Mouse (Mus musculus) gastrocnemius, adult 18-20 months (tissue): Measurements from ENCODE around the gene Sltm. TPM values are rescaled to one million over a fixed set of nuclear protein-coding genes. Genes with fewer than 3 reads are reported as not detected.
"Not testable (repeated sequence)": the region's sequence is repeated elsewhere in the genome, so short reads cannot be mapped to it uniquely, and the experiment has no call there.

ENCODE experiments used
- DNase-seq: peaks from one replicate; pipeline ENCODE4 v3.0.0; 2021; ENCODE audit warnings: low spot score
- total RNA-seq, 2 experiments: library from RNA; stranded (reverse); gene quantifications; 2 replicates each; pipeline ENCODE4 v1.2.3; 2021

Sltm gene
- total RNA-seq, 2 experiments from 2014 or later, result 16.8 to 19.0 TPM

DNA sequence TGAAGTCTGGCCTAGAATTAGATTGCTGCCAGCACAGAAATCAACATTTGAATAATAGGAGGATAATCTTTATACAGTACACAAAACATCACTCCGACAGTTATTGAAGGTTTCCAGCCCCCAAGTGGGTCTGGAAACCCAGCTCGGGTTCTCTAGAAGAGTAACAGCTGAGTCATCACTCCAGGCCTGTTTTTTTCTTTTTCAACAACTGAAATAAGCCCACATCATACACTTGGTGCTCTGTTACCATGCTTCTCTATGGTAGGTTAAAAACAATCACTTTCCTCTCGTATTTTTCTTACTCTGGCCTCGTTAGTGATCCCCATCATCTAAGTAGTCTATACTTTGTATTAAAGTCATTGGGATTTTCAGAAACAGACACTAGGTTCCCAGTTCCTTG is 5.8 kb downstream of the Sltm start:
- DNase-seq, result no peak

DNA sequence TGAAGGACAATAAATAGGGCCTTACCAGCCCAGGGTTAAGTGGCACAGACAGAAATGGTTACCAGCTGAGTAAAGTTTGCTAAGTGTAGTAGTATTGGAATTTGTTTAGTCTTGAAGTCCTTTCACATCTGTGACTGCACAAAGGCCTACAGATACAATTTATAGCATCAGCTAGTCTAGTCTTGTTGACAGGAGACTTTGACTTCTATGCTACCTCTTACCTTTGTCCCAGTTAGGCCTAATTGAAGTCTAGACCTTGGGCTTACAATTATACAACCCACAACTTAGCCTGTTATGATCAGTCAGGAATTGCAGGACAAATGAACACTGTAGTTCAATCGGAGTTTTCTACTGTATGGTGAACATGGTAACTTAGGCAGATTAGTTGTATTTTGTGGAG is 9.0 kb downstream of the Sltm start:
- no peak for DNase-seq

DNA sequence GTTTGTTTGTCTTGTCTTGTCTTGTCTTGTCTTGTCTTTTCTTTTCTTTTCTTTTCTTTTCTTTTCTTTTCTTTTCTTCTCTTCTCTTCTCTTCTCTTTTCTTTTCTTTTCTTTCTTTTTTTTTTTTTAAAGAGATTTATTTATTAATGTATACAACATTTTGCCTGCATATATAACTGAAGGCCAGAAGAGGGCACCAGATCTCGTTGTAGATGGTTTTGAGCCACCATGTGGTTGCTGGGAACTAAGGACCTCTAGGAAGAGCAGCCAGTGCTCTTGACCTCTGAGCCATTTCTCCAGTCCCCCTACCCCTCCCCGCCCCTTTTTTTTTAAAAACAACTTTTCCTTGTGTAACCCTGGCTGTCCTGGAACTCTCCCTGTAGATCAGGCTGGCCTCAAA is 9.7 kb downstream of the Sltm start:
- DNase-seq, result not testable (repeated sequence)

DNA sequence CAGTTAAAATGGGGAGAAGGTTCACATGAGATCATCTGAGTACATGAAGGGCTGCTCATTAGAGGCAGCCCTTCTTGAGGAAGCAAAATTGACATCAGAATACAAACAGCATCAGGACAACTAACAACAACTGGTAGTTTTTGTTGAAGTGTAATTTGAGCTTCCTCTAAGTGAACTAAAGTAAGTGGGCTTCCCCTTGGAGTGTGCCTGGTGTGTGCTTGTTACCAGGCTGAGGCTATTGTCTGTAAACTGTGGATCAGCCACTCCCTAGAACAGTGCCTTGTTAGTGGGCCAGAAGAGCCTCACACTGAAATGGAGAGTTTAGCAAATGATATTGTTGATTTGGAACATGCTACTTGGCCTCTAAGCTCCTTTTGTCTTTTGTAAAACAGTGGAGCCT is 12.9 kb downstream of the Sltm start:
- no peak for DNase-seq

DNA sequence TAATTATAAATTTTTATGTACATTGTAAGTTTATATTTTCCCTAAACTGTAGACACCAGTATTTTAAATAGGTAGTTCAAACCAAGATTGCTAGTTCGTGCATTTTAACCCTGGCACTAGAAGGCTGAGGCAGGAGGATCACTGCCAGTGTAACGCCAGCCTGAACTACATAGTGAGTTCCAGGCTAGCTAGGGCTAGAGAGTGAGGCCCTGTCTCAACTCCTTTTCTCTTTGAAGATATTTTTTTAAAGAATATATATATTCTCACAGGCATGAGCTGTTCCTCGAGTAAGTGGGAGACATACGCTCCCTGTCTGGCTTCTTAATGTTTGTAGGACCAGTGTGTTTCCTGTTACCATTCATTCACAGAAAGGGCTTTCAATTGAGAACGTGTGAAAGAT is 14.2 kb downstream of the Sltm start:
- no peak for DNase-seq

DNA sequence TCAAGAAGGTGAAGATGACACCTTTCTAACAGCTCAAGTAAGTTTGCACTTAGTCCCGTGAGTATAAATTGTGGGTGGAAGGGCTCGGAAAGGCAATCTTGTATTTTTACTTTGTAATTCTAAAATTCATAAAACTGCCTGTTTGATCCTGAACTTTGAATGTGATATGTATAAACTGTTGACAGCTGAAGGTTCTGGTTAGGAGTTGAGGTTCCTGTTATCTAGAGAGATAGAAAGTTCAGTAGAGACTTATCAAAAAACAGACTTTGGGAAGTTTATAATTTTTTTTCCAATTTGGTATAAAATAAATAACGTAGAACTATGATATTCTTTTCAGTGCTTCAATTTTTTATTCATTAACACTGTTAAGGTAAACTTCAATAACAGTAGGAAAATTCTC is 20.3 kb downstream of the Sltm start:
- no peak for DNase-seq

- no peak for DNase-seq
These were observed 25.1 kb downstream of the Sltm start for GRCm38 (mm10) chr9:70567651-70568050.

- DNase-seq, result no peak
These were observed 27.8 kb downstream of the Sltm start for GRCm38 (mm10) chr9:70570351-70570750.

DNA sequence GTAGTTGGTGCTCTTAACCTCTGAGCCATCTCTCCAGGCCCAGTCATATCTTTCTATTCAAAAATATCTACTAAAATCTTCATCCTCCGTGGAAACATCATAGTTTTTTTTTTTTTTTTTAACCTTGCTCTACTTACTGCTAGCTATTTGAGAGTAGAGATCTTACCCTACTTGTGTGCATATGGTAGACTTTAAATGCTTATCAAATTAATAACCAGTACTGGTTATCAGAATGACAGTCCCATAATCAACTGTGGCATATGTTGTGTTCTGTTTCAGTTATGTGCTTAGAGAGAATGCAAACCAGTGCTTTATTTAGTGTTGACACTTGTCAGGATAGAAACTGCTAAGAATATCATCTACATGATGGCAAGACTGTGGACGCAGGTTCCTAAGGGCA is 35.6 kb downstream of the Sltm start:
- DNase-seq, result no peak

DNA sequence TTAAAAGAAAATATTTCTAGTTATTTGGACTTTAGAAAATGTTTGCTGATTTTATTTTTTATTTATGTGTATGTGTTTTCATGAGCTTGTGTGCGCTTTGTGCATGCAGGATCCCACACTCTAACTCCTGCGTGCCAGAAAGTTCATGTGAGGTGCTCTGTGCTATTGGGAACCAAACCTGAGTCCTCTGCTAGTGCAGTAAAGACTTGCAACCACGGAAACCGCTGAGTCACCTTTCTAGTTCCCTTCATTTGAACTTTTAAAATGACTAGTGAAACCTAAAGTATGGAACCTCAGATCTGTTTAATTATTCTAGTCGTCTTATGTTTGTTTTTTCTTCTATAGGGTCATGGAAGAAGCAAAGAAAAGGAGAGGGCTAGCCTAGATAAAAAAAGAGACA is 38.4 kb downstream of the Sltm start:
- no peak for DNase-seq

DNA sequence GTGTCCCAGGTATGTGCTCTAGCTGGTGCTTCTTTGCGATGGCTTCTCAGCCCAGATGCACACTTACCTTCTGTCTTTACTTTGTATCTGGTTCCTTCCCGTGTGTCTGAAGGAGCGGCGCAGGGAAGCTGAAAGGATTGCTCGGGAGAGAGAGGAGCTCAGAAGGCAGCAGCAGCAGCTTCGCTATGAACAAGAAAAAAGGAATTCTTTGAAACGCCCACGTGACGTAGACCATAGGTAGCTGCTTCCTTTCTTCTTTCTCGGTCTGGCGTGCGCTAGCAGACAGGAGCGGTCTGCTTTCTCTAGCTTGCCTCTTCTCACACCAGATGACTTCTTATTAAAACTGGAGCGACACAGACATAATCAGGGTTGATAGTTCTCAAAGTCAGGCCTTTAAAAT is 42.1 kb downstream of the Sltm start:
- DNase-seq, result no peak

DNA sequence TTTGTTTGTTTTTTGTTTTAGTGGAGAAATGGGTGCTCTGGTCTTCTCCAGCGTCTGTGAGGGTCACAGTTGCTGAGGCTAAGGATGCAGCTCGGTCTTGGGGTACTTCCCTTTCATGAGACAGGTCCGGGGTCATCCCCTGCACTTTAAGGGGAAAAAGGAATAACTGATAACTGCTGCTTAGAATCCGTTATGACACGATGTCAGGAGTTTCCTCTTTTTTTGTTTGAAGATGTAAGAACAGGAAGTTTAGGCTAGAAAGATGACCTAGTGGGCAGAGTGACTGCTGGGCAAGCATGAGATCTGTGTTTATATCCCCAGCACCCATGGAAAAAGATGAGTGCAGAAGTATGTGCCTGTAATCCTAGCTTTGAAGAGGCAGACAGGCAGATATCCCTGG is 42.6 kb downstream of the Sltm start:
- no peak for DNase-seq

GRCm38 (mm10) chr9:70587171-70587570 is 44.6 kb downstream of the Sltm start:
- no peak for DNase-seq

GRCm38 (mm10) chr9:70590775-70591174 is 48.2 kb downstream of the Sltm start:
- DNase-seq, result no peak

DNA sequence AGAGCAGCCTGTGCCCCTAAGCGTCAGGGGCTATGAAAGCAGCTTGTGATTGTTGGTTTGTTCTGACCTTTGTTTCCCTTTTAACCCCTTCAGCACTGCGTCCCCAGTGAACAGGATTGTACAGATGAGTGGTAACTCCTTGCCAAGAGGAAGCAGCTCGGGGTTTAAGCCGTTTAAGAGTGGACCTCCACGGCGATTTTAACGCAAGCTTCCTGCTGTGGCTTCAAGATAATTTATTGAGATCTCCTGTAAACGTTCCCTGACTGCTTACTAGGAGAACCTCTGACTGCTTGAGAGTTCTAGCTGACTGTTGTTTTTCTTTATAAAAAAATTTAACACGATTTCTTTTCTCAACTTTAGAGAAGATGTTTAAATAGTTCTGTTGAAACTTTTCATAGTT is 48.9 kb downstream of the Sltm start:
- DNase-seq, result no peak

- no peak for DNase-seq
These were observed 55.7 kb downstream of the Sltm start for GRCm38 (mm10) chr9:70598271-70598670.

DNA sequence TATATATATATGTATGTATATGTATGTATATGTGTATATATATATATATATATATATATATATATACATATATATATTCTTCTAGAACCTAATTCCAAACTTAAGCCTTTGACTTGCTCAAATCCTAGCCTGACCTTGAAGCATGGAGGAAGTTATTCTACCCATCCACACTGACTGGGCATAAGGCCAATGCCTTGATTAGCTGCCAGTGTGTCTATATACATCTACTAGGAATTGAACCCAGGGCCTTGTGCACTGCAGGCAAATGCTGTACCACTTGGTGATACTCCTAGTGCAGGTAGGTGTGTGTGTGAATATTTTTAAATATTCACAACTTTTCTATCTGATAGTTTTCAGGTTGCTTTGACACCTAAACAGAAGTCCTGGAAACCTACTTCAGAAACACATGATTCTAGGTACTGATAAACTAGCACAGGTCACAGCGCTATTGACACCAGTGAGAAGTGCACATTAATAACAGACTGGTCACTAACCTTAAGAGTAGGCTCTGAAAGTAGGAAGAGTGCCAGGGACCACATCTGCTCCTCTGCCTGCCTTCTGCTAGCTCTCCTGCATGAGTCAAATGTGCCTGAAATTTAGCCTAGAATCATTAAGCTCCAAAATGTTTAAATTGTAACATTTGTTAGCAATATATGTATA is 59.8 kb downstream of the Sltm start:
- no peak for DNase-seq

DNA sequence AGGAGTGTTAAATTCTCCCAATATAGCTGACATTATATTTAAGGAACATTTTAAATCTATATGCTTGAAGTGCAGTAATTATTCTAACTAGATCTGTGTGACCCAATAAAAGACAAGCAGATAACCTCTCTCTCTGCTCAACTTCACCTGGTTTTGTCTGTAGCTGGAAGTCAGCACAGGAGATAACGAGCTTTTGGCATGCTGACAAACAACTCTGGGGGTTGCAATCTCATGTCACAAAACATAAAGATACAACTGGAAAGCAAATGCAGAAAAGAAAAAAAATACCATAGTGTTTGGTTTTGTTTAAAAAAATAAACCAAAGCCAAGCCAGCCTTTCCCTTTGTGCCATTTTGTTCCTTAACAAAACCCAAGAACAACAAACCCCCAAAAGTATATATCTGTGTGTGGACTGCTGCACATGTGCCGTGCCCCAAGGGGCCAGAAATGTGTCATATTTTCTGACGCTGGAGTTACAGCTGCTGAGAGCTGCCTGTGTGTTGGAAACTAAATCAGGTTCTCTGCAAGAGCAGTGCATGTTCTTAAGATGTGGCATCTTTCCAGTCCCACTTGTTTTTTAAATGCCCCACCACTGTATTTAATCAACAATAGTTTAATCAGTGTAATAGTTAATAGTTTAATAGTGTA is 68.6 kb downstream of the Sltm start:
- no peak for DNase-seq

DNA sequence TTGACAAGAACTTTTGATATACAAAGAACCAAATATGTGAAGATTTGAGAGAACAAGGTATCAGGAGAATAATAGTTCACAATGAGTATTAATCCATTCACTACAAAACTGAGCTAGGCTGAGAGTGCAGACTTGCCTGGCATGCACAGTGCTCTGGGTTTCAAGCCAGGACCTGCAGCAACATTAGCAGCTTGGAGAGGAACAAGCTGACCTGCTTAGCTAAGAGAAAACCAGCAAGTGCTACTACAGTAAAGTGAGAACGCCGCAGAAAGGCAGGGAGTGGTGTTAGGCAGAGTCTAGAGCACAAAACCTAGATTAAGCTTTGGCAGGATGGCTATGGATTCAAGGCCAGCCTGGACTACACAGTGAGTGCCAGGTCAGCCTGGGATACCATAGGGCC is 87.2 kb downstream of the Sltm start:
- peak; percentile 42 for DNase-seq

DNA sequence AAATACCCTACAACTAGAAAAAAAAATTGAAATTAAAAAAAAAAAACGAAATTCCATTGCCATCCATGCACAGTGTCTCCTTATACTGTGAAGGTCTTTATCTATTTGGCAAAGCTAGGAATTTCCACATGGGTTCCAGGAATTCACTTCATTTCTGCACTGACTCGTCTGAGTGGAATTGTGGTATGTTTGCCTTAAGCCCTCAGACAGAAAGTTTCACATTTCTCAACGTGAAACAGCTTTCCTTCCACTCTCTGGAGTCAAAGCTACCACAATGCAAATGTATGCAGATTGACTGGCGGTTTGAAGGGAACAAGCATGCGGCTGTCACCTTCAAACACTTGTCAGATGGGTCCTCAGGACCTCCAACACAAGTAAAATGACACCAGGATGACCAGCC is 89.1 kb downstream of the Sltm start:
- DNase-seq, result no peak

- DNase-seq, result no peak
These were observed 94.2 kb downstream of the Sltm start for GRCm38 (mm10) chr9:70636748-70637147.
